Mouse (Mus musculus) megakaryocyte progenitor cell, adult 5-6 weeks (primary cell): ENCODE measurements around the gene Btbd2. TPM values are rescaled to one million over a fixed set of nuclear protein-coding genes. Genes with fewer than 3 reads are reported as not detected.

Experiments used
- ATAC-seq: replicated peaks from 2 replicates; pipeline ENCODE4 v1.8.0; 2016; ENCODE audit warnings: mild to moderate bottlenecking, moderate TSS enrichment, inconsistent platforms; ENCODE audit not compliant: poor library complexity
- total RNA-seq, 2 experiments: library from RNA; stranded (forward) in 1 of 2; stranded (reverse) in 1 of 2; fragments of 157-497, 149-512 nt in 1 of 2; fragments of 200-1000 nt in 1 of 2; gene quantifications; 2 replicates each; pipeline versions ENCODE4 v1.2.3 to v1.2.4; 2015 to 2017

Btbd2 gene
- total RNA-seq, 2 experiments from 2014 or later: 10.5 to 25.7 TPM

GRCm38 (mm10) chr10:80671936-80672690 is 15.2 kb upstream of the Btbd2 start:
- ATAC-seq: no peak

DNA sequence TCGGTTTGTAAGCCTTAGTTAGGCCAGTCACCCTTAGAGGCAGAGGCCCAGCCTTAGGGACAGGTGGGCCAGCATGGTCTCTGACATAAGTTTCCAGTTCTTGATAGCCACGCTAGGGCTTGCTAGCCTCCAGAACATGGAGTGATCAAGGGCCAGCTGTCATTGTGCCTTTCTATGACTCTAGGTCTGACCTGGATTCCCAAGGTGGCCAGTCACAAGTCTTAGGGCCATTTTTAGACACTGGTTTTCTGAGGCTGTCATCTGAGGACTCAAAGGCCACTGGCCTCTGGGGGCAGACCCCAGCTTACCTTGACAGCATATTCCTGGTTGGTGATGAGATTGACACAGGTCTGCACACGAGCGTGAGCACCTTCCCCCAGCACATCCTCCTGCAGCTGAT is 14.4 kb upstream of the Btbd2 start:
- ATAC-seq: no peak

DNA sequence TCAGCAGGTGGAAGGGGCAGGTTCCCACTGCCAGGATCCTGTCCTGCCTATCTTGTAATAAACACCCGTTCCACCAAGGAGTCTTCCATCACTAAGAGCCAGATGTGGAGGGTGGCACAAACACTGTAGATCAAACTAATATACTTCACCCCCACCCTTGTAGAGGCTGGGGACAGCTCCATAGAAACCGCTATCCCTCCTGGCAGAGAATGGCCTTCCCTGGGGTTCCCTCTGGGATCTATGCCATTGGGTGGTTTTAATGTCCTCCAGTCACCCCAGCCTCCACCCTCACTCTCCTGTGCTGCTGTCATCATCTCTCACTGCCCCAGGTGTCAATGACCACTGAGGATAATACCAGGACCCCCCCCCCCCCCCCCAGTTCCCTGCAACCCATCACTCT is 13.7 kb upstream of the Btbd2 start:
- ATAC-seq: no peak

- 0 out of 2 replicates have a peak, but pooled peaks have one; percentile 8 for ATAC-seq
These were observed 13.0 kb upstream of the Btbd2 start for GRCm38 (mm10) chr10:80669737-80670485.

GRCm38 (mm10) chr10:80669018-80669417 is 12.1 kb upstream of the Btbd2 start:
- ATAC-seq: no peak

- ATAC-seq: no peak
These were observed 11.7 kb upstream of the Btbd2 start for GRCm38 (mm10) chr10:80668614-80669013.

- ATAC-seq: no peak
These were observed 10.1 kb upstream of the Btbd2 start for GRCm38 (mm10) chr10:80666837-80667412.

DNA sequence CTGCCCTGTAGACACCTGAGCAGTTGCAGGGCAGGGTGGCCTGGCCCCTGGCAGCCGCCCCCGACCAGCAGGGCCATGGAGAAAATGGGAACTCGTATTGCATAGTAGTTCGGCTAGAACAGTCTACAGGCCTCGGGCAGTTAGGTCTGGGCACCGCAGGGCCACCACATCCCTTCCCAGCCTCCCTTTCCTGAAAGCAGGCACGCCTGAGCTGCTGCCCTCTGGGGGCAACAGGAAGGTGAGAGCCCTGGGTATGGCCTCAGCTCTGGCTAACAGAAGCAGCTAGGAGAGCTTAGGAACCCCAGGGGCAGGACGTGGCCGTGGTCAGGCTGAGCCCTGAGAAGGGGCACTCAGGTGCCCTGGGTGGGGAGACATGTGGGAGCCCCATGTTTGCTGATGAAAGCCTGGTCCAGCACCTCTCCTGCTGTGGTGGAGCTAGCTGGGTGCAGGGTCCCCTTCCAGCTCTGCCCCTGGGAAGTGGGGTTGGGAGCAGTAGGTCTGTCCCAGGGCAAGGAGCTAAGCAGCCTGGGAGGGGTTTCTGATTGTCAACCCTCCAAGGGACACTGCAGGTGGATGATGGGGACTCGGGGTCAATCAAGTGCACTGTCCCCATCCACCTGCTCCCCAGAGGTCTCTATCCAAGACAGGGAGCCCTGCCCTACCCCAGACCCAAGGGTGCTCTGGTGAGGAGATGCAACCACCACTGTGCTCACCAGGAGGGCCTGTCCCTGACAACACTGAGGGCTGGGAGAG is 9.3 kb upstream of the Btbd2 start:
- ATAC-seq: peak; percentile 38

- ATAC-seq: no peak
These were observed 8.6 kb upstream of the Btbd2 start for GRCm38 (mm10) chr10:80665459-80665858.

DNA sequence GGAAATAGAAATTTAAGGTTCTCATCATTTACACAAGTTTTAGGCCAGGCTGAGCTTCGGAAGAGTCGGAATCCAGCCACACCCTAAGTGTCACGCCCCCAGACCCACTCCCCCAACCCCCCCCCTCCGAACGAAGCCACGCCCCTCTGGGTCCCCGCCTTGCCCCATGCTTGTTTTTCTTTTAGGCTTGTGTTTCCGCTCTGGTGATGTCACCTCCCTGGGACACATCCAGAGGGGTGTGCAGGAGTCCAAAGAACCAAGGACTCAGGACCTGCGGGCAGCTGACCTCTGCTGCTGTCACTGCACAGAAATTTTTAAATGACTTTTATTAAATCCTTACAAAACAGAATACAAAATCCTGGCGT is 8.1 kb upstream of the Btbd2 start:
- peak; percentile 2; the same call in 1 of the 2 replicates for ATAC-seq

DNA sequence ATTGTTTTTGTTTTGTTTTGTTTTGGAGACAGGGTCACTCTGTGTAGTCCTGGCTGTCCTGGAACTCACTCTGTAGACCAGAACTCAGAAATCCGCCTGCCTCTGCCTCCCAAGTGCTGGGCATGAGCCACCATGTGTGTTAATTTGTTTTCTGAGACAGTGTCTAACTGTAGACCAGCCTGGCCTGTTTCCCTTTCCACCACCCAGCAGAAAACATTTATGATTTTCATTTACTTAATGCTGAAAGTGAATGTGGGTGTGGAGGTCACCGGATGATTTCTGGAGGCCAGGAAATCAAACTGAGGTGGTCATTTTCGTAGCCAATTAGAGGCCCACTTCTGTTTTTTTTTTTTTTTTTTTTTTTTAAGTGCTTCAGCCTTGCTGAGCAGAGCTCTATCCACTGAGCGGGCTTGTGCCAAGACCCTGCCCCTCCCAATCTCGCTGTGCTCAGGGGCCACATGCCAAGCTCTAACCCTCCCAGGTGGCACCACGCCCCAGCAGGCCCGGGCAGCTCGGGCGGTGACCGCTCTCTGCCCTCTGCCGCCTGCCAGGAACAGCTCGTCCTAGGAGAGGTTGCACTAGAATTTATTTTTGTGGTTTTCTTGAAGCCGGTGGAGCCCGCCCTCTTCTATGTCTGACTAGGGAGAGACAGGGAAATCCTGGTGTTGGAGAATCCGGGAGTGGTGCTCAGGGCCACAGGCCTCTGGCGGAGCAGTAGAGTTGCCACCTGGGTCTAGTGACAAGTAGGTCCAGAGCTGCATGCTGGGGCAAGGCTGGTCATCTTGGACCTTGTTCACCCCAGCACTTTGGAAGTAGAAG is 7.5 kb upstream of the Btbd2 start:
- ATAC-seq: peak; percentile 65

- no peak for ATAC-seq
These were observed 6.8 kb upstream of the Btbd2 start for GRCm38 (mm10) chr10:80663485-80664196.

- 0 out of 2 replicates have a peak, but pooled peaks have one; percentile 17 for ATAC-seq
These were observed 4.3 kb upstream of the Btbd2 start for GRCm38 (mm10) chr10:80661149-80661548.

DNA sequence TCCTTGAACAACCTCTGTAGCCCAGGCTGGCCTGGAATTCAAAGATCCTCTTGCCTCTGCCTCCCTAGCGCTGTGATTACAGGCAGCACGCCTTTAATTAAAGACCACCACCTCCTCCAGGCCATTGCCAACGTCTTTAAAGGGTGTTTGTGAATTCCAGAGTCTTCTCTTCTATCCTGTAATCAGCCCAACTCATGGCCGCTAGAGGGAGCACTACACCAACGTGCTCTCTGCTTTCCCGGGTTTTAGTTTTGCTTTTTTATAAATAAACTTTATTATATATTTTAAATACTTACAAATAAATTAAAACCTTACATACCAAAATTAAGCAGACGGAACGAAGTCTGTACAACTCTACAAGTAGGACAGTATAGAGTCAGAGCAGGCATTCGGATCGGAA is 2.3 kb upstream of the Btbd2 start:
- 0 out of 2 replicates have a peak, but pooled peaks have one; percentile 22 for ATAC-seq

DNA sequence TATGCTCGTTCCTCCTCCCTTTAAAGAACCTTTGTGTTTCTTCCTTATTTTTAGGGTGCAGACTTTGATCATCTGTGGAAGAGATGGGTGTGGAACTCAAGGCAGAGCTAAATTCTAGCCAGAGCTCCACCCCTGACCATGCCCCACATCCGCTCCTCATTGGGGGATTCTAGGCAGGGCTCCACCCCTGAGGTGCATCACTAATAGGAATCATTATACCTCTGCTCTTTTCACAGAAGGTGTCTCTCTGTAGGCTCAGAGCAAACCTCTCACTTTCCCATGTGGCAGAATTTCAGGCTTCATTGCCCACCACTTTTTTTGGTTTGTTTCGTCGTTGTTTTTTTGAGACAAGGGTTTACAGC is 2.0 kb upstream of the Btbd2 start:
- peak; percentile 59 for ATAC-seq

DNA sequence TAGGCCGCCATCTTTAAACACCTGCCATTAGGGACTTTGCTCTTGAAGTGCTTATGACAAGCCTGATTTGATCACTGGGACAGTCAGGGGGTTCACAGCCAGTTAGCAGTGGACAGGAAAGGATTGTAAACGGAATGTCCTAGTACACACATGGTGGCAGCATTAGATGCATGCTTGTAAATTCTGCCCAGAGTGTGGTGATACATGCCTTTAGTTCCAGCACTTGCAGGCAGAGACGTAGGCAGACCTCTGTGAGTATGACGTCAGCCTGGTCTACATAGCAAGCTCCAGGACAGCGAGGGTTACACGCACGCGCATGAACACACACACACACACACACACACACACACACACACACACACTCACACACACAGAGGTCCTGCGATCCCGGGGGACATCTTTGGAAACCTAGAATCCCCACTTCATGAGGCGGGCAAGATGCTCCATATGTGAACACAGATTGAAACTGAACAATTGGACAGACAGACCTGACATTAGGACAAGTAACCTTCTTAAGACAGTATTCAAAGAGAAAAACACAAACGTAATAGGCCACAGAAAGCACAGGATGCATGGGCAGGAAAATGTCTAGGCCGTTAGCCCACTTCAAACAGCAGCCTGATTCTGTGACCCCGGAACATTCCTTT is 1.4 kb upstream of the Btbd2 start:
- no peak for ATAC-seq

GRCm38 (mm10) chr10:80656130-80656862 is 575 bp downstream of the Btbd2 start:
- ATAC-seq: peak; percentile 86

- ATAC-seq: no peak
These were observed 1.3 kb downstream of the Btbd2 start for GRCm38 (mm10) chr10:80655406-80656129.
